Mouse (Mus musculus): ENCODE results near the gene Ndufc1.

DNA sequence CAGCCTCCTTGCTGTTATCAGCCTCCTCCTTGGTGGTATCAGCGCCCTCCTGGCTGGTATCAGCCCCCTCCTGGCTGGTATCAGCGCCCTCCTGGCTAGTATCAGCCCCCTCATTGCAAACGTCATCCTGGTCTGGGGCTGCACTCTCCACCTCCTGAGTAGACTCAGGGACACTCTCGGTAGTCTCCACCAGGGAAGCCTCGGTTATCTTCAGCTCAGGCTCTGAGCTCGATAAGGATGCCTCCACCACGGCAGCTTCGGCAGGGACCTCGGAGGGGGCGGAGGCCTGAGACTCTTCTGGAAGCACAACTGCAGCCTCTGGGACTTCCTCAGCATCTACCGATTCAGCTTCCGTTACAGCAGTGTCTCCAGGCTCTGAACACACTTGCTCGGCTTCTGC lies 19.9 kb downstream of the Ndufc1 start:
- TF ChIP-seq GATA1 (IDR thresholded peaks at IDR 0.05; ENCODE audit: borderline replicate concordance, low read length) (no peak), FLI1 (IDR thresholded peaks at IDR 0.05; ENCODE audit: low read length) (no peak)

Data from megakaryocyte, embryonic 14.5 days (primary cell).